Mouse (Mus musculus) cerebellum, postnatal 14 days (tissue): ENCODE measurements at regions not wholly inside any gene's neighbourhood (a gene's known extent, or its start where the extent isn't known, plus 50 kb on each side); places are given as distances from the start of the nearest gene placed in this dataset.

Source experiments
- DNase-seq, 2 experiments: peaks; one replicate each; pipeline ENCODE4 v3.0.0; 2021; ENCODE audit warnings: mixed read lengths in 2 of 2

- no peak for DNase-seq
Observed at GRCm38 (mm10) chr13:69294483-69294882, 239.1 kb upstream of the Nsun2 start.

DNA sequence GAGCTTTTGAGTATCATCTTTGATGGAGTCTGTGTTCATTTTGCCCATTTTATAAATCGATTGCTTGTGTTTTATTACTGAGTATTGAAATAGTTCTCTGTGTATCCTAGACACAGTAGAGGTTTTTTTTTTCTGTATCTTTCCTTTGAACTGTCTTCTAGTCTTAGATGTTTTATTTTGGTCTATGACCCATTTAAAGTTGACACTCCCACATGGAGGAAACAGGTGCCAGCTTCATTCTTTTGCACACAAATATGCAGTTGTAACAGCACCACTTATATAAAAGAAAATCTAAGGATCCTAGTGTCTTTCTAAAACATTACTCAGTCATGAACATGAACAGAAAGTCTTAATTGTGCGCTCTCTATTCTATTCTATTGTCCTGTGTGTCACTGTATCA, 230.2 kb upstream of the Nsun2 start:
- no peak for DNase-seq

- DNase-seq, result no peak
Observed at GRCm38 (mm10) chr13:69330412-69331000, 203.0 kb upstream of the Nsun2 start.

DNA sequence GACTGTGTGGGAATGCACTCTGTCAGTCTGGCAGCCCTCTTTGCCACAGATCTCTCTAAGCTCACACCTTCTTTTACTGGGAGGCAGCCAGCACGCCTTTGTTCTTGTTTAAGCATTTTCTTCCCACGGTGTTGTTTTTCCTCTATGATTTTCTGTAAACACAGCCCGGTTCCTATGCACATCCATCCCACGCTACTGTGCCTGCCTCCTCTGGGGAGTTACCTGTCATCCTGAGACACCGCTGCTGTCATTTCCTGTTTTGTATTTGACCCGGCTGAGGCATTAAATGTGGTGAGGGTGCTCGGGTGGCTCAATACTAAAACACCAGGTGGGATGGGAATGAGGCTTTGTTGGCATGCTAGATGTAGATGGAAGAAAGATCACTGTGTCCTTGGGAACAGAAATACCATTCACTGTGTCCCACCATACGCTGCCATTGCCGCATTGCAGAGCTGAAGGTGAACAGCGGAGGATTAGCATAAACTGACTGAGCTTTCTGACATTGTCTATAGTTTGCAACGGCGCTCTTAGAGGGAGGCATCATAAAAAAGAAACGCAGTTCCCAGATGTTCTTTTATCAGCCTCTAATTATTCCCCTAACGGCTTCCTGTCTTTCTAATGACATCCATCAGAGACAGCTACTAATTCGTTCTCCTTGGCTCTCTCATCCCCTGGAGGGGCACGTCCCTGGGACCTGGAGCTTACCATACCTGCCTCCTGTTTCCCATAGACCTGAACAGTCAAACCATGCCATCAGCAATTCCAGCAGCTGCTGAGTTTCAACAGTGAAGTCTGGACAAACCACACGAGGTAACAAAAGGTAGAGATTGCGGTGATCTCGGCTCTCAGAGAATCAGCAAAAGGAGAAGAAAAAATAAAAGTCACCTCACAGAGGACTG, 201.8 kb upstream of the Nsun2 start:
- DNase-seq, result no peak

GRCm38 (mm10) chr13:69343806-69344205, 189.7 kb upstream of the Nsun2 start:
- no peak for DNase-seq

- DNase-seq, result no peak
Observed at GRCm38 (mm10) chr13:69357435-69357834, 176.1 kb upstream of the Nsun2 start.

DNA sequence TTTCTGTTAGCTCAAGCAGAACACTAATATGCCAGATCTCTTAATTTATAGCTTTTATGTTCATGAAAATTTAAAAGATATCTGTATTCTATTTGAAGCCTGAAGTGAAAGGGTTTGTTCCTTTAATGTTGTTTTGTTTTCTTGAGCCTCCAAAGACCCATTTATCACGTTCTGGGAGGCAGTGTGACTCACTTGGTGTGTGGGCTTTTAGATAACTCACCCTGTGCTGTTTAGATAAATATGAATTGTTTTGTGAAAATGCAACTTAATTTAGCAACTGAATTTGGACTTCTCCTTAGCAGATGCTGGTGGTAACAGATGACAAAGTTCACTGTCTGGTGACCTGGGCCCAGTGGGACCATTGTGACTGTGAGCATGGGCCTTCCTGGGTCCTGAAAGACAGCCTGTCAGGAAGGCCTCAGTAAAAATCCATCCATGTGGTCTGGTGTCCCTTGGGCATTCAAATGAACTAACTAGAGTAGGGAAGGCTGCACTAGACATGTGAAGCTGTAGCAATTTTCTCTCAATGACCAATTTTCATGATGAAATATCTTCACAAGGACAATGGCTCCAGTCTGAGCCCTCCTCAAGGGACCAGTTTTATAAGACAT, 167.6 kb upstream of the Nsun2 start:
- no peak for DNase-seq

DNA sequence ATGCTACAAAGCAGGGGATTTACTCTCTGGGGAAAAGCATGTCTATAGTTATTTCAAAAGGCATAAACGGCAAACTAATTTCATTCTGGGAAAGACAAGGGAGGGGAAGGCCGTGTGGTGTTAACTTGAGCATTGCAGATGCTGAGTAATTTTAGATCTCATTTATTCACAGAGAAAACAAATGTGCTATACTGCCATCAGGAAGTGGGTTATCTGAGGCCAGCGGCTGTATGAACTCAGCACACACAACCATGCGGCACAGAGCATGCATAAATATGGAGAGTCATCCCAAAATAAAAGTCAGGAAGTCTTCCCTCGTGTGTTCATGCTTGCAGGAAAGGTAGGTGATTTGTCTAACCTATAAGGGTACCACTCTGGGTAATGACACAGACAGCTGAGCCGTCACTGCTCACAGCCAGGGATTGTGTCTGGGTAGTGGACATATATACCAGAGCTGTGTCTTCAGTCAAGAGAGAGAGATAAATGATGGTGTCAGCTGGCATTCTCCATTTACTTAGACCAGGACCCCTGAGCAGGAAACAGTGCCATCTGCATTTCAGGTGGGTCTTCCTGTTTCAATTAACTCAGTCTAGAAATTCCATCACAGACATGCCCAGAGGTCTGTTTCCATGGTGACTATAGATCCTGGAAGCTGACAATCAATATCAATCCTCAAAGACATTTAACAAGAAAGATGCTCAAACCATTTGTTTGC, 160.3 kb upstream of the Nsun2 start:
- DNase-seq, result no peak

DNA sequence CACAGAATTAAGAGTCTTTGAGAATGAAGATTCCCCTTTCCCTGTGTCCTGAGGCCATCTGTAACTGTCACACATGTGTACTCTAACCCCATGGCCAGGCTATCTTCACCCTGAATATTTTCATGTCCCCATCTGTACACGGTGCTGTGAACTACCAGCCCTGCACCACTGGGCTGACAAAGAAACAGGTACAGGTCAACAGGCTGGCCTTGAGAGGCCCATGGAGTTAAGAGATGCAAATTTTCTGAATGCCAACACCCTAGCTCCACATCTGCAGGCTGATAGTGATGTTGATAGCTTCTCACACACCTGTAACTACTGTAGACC, 159.8 kb upstream of the Nsun2 start:
- DNase-seq, result no peak

DNA sequence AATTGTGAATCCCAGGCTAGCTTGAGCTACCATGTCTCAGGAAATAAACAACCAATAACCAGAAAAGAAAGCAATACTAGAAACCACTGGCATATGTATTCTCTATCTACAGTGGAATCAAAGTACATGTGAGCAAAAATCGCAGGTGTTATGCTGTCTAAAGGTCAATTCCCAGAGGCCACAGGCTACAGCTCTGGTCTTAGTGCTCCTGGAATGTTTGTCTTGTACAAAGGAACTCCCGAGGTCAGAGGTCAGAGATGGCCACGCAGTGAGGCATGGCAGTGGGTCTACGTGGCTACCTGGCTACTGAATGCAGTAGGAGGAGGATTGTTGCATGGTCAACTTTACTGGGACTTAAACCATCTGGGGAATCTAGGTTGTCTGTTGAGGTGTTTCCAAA, 153.1 kb upstream of the Nsun2 start:
- no peak for DNase-seq

DNA sequence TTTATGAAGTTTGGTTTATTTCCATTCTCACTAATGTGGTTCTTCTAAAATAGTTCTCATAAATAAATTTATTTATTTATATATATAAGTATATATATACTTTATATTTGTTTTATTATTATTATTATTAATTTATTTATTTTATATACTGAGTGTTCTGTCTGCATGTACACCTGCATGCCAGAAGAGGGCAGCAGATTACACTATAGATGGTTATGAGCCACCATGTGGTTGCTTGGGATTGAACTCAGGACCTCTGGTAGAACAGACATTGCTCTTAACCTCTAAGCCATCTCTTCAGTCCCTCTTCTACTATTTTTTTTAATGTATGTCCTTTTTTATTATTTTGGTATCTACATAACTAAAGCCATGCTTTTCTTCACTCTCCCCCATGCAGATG, 148.8 kb upstream of the Nsun2 start:
- no peak for DNase-seq

- DNase-seq, result no peak
Observed at GRCm38 (mm10) chr13:69392917-69393827, 140.4 kb upstream of the Nsun2 start.

- DNase-seq, result no peak
Observed at GRCm38 (mm10) chr13:69394544-69394943, 139.0 kb upstream of the Nsun2 start.

DNA sequence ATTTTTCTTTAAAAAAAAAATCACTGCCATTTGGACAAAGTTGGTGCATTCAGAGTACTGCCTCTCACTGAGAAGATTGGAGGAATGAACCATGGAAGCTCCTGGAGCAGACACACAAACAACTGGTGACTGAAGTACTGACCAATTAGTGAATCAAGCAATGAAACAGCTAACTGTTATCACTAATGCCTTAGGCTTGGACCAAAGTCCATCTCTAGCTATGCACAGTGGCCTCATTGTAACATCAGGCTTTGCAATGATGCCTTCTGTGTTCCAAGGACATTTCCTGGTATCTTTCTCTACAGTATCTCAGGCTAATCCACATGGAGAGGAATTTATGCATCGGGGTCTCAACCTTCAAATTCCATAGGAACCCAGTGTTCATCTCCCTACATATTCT, 123.2 kb upstream of the Nsun2 start:
- DNase-seq, result no peak

DNA sequence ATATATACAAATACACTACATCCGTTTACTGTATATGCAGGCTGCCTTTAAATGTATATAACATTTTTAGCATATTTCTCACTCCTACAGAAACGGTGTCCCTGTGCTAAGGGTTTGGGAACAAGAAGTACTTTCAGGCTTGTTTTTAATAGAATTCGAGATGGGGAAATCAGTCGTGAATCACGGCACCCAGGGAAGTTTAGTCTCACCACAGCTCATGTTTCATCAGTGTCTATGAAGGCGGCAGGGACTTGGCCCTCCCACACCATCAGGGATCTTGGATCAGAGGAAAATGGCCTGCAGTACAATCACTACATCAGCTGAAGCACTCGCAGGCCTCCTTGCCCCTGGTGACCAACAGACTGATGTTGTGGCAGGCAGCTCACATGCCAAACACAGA, 118.7 kb upstream of the Nsun2 start:
- DNase-seq, result no peak

DNA sequence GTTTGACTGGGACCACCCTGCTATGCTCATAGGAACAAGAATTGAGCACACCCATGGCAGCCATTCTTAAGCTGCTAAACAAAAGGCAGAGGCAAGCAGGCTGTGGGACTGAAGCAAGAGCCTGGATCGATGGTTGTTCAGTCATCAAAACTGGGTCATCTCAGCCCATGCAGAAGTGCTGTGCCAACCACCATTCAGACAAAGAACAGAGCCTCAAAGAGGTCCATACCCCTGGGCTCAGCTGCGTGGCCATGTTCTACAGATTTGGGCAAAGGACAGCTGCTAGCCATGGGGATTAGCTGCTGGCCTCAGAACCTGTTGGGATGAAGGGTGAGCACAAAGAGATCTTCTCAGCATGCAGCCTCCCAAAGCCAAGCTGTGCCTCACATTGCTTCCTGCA, 116.8 kb upstream of the Nsun2 start:
- DNase-seq, result no peak

DNA sequence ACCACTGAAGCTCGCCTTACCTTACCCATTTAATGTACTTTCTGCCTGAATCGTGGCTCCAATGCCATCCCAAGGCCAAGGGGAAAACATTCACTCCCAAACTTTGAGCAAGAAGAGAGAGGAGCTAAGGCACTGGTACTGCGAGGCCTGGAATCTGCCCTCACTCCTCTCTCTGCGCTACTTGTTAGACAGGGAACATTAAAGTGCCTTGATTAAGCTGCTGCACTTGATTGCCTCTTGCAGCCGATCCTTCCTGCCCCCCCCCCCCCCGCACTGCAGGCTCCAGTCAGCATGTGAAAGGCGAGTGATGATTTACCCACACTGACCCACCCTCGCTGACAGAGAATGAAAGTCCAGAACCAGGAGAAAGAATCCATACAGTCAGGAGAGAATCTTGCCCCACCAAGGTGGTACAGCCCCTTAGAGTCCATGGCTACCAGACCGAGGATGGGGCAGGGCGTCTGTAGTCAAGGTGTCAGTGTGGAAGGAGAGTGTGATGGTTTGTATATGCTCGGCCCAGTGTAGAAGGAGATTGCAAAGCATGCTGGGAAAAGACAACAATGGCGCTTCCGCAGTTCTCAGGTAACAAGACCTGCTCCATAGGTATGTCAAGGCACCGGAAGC, 115.6 kb upstream of the Nsun2 start:
- DNase-seq, result no peak

DNA sequence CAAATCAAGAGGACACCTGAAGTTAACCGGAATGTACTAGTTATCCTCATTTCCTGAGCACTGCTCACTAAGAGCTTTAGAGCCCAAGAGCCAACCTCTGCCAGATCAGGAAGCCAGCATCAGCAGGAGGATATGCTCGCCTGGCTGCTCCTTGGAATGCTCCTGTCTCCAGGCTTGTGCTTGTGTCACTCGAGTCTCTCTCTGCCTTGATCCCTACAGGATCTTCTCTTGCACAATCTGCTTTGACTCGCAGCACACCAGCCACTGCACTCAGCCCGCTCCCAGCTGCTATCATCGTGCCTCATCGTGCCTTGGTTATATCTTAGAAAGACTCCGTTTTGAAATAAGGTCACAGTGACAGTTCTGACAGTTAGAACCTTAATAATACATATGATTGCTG, 113.4 kb upstream of the Nsun2 start:
- DNase-seq, result no peak

- no peak for DNase-seq
Observed at GRCm38 (mm10) chr13:69421966-69422365, 111.6 kb upstream of the Nsun2 start.

DNA sequence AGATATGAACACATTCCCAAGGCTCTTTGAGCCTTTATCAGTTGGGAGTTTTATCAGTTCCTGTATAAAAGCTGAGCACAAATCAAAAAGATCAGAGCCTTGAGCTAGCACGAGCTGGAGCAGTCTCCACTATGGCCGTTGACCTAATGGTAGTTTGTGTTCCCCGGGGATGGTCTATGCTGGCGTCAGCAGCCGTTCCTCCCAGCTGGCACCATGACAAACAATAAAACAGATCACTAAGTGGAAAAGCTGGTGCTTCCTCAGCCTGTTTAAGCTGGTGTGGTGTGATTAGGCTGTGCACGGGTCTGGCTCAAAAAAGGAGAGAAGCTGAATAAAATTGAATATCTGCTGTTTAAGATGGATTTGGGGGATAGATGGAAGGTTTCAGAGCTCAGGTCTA, 107.4 kb upstream of the Nsun2 start:
- peak in 1 of 2 experiments; percentile 18 for DNase-seq

- DNase-seq, result no peak
Observed at GRCm38 (mm10) chr13:69429596-69429995, 104.0 kb upstream of the Nsun2 start.
